Mouse (Mus musculus): ENCODE measurements around the gene St6galnac3.

The St6galnac3 gene

DNA sequence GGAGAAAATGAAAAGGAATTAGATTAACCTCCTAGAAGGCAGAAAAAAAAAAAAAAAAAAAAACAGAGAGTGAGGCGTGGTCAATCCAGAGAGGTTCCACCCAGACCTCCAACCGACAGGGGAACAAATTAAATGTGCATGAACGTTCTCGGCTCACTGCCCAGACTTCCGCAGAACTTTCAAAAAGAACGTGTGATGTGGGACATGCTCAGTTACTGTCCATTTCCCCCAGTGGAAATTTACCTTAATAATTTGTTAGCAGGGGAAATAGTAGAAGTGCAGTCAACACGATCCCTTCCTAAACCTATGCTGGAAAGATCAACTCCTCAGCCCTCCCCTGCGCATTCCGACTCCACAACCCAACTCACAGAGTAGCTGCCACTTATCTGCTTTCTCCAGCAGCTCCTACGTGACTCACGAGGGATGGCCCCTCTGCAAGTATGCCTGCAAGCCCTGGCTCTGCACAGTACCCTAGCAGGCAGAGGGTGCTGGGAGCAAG is 35.1 kb downstream of the St6galnac3 start:
- DNase-seq: peak; percentile 79

DNA sequence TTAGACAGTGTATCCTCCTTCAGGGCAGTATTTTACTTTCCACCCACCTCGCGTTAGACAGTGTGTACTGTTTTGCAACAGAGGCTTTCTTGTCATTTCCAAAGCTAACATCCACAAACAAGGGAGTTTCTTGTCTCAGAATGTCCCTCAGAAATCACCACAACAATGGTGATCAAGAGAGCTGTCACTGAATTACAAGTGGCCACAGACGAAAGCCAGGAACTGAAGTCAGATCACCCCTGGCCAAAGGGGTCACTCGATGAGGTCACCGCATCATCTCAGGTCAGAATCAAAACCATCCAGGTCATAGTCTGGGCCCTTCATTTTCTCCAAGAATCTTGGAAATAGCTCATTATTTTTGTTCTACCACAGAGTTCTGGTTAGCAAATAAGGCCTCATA is 37.1 kb downstream of the St6galnac3 start:
- DNase-seq: no peak

DNA sequence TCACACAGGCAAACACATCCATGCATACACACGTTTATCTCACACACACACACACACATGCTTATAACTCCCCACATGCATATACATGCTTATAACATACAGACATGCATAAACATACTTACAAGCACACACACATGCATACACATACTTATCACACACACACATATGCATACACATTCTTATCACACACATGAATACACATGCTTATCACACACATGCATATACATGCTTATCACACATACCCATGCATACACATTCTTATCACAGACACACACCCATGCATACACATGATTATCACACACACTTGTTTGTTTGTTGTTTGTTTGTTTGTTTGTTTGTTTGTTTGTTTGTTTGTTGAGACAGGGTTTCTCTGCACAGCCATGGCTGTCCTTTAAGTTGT is 40.1 kb downstream of the St6galnac3 start:
- DNase-seq: no peak

DNA sequence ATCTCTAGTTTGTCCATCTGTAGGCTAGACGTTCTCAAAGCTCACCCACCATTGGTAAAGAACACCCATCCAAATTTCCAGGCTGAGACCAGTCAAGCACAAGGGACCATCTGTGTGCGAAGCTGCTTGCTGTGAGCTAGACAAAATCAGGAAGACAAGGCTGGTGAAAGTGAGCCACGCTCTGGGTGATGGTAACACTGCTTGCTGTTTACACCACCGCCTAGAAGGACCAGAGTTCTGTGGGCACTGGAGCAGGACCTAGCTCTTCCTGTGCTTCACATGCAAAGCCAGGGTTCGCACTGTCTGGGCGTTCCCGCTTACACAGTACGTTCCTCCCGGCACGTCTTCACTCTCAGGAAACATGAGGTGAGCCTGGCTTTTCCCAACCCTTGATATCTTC is 42.7 kb downstream of the St6galnac3 start:
- no peak for DNase-seq

DNA sequence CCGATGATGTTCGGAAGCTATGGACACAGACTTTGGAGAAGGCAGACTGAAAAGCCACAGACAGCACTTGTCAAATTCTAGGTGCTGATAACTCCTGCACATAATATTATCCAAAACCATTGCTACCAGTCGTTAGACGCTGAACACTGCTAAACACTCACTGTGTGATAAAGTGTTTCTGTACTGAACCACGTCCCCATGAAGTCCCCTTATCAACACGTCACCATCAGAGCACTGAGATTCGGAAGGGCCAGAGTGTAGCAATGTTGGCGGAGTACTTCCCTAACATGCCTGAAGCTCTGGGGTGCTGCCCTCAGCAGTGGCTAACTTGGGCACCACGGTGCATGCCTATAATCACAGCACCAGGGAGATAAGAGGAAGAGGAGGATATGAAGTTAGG is 43.3 kb downstream of the St6galnac3 start:
- DNase-seq: no peak

DNA sequence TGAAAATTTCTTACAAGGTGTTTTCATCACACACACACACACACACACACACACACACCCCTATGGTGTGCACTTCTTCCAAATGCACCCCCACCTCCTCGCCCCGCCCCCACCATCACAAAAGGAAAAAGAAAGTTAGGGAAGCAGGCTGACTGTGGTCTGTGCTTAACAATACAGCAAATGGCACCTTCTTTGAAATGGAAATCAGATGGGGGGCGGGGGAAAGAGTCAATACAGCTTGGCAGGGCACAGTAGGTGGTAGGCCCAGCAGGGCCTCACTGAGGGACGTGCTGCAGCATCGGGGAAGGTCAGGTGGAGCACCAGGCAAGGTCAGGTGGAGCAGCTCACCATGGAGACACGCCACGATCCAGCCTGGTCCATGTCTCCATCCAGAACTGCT is 49.1 kb downstream of the St6galnac3 start:
- no peak for DNase-seq

DNA sequence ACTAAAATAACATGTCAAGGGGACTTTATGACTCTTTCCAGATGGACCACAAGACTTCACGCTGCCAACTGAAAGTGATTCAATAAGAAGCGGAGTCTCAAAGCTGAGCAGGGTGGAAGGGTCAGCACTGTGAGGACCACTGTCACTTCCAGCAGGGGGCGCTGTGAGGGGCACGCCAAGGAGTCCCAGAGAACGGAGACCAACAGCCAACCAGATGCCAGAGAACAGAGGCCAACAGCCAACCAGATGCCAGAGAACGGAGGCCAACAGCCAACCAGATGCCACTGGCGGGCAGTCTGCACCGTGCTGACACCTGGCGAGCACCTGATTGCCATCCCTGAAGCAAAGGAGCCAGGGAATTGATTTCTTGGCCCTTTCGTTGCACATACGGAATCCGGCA is 49.9 kb downstream of the St6galnac3 start:
- peak; percentile 43 for DNase-seq

DNA sequence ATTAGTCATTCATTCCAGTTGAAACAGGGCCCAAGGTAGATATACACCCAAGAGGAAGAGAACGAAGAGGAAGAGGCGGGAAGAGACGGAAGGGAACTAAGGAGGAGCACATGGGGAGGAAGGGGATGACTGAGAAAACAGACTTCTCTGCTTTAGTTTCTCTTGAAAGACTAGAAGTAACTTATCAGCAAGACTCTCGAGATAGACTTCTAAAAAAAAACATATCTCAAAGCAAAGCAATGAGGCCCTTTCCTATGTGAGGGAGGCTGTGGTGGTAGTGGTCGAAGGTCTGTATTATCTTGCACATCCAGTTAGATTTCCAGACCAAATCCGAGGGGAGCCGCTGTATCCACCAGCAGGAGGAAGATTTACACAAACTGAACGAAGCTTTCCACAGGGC is 50.6 kb downstream of the St6galnac3 start:
- DNase-seq: no peak

DNA sequence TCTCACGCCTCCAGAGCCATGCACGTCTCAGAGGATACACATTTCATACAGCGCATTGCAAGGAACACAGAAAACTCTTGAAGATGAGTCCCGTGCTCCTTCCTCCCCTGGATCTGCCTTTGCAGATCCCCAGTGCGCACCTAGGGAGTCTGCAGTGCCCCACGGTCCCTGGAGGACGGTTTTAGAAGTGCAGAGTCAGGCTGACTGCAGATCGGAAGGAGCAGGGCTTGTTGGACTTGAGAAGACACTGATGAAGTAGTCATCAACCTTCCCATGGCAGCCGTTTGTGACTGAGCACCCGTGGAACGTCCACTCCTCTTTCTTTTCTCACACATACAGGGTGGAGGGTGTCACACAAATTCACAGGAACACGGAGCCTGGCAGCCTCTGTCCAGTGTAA is 51.5 kb downstream of the St6galnac3 start:
- no peak for DNase-seq

DNA sequence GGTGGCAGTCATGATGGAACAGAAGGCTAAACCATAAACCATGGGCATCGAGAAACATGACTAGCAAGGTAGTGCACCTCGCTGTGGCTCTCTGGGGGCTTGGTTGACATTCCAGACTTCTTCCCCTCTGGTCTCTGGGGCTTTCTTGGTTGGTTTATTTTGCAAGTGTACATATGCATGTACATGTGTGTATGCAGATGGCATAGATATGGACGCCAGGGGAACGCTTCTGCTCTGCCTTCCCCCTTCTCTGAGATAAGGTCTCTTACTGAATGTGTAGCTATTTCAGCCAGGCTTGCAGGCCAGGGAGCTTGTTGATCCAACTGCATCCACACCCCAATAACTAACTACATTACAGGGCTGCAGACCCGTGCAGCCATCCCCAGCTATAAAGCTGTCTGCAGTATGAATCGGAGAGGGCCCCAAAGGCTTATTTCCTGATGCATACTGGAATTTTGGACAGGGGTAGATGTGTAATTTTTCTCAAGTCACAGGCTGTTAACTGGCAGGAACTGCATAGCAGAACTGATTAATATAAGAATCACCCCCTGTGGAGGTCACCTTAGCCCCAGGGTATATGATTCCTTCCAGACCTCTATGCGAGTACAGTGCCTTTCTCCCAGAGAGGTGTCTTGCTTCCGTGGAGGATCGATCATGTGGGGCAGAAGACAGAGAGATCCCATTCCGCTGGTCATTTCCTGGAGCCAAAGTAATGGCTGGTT is 53.9 kb downstream of the St6galnac3 start:
- DNase-seq: no peak

DNA sequence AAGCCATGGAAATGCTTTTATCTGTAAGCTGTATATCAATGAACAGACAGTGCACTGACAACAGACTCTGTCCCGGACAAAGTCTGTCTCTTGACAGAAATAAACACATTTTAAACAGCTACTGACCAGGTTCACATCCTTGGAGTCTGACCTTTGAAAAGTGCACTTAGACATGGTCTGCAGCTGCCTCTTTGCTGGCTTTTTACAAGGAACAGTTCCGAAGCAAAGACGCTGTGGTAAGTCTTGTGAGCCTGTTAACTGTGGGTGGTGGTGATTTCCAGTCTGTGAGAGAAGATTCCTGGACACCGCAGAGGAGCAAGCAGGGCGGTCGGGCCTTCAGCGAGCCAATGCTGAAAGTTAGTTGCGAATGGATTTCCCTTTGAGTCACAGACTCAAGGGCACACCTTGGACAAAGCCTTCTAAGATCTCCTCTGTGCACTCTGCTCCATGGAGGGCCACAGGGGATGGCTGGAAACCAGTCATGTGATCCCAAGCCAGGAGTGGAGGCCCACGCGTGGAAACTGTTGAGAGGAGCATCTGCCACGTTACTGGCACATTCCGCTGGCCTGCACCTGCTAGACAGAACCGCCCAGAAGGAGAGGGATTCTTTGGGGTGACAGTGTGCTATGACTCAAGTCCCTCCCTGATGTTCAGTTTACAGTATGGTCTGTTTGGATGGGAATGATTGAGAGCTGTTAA is 55.1 kb downstream of the St6galnac3 start:
- no peak for DNase-seq

DNA sequence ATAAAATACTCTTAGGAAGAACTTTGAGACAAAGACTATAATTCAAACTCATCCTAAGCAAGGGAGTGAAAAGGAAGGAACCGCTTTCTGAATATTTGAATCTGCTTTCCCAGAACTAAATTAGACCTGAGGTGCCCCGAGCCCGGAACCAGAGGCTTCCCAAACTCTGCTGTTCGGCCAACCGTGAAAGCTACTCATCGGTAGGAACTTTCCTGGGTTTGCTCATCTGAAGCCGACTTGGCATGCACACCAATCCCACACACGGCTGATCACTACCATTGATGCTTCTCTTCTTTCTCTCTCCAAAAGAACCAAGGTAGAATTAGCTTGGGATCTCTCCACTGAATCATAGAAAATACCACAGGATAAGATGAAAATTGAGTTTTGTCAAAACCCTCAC is 55.6 kb downstream of the St6galnac3 start:
- DNase-seq: peak; percentile 59

DNA sequence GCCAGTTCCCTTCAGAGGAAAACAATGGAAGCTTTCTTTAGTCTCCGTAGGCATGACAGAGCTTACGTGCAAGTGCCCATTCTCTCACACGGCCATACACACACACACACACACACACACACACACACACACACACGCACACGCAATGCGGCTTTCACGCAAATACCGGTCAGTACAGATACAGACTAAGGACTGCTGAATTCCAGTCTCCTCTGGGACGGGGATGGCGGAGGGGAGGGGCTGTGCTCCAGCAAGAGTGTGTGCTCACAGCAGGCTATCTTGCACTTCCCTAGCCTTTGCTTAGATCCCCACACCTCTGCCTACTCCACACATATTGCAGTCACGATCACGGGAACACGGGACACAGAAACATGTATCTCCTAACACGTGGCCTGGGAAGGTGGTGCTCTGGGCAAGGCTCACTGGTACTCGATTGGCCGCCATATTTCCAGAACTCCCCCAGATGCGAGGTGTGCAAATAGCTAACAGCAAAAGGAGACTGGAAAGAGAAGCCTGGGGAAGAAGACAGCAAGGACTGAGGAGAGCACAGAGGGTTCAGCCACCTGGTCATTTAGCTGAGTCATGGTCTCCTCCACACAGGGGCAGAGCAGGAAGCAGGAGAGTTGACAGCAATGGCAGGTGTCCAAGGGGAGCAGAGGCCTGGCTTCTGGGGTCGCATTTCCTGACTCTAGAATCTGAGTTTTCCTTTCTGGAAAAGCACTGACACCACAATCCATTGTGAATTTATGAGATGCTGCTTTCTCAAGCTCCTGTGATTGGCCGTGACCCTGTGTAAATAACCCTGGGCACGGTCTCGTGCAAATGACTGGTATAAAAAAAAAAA is 56.3 kb downstream of the St6galnac3 start:
- DNase-seq: peak; percentile 85

DNA sequence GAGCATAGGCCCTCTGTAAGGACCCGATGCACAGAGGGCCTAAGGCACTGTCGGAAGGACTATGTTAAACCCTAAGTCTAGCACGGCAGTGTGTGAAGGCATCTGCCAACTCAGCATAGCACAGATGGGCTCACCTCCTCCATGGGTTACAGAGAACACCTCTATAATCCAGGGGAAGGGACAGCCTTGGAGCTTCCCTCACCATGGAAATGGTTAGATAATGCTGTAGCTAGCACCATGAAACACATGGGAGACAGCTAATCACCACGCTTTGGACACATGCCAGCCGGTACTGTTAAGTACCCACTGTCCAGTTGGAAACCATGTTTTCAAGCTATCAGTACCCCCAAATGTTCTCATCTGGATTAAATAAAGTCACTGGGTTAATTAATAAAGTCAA is 60.3 kb downstream of the St6galnac3 start:
- DNase-seq: no peak

DNA sequence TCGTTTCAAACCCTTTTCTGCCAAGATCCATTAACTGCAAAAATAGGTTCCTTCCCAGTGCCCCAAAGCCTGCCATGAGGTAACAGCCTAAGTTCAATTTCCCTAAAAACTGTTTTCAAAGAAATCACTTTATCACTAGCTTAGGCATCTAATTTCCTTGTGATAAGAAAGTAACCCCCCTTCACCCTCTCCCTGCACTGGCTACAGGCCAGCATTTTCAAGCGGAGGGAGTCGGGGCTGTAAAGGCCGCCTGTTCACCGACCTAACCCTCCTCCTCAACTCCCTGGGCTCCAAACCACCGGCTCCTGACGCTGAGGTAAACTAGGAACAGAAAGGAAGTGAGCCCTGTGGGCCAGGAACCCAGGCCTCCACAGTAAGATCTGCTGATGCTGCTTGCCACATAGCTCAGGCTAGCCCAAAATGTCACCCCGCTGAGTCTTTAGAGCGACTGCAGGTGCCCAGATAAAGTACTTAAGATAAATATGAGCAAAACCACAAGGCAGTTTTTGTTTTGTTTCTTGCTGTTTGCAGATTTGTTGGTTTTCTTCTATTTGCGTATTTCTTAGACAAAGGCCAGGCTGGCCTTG is 61.0 kb downstream of the St6galnac3 start:
- no peak for DNase-seq

DNA sequence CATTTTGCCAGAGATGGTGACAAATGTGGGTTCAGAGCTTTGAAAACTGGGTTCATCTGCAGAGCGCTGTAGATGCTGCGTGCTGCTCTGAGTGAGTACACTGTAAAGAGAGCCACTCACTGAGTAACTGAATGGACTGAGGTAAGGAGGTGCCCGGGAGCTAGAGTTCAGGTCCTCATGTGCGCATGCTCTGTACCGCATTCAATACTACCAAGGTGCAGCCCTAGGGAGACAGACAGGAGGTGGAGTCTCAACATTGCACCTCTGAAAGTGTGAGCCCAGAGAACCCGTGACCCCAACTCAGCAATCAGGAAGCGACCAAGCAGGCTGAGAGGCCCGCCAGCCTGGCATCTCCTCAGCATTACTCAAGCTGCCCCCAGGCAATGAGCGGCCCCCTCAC is 62.2 kb downstream of the St6galnac3 start:
- DNase-seq: no peak

DNA sequence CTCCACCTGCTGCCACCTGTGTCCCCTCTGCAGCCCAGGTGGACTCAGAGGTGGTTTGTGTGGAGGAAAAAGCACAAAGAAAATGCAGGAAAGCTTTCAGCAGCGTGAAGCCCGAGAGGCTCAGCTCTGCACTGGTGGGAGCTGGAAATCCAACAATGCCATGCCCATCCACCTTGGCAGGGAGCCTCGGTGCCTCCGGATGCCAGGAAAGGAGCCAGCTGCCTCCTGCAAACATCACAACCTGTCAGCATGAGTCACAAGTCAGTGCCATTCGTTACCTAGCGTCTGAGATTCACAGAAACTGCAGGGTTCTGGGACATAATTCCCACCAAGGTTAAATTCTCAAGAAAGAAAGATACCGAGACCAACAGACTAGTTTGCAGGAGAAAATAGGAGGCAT is 63.0 kb downstream of the St6galnac3 start:
- DNase-seq: peak; percentile 56

DNA sequence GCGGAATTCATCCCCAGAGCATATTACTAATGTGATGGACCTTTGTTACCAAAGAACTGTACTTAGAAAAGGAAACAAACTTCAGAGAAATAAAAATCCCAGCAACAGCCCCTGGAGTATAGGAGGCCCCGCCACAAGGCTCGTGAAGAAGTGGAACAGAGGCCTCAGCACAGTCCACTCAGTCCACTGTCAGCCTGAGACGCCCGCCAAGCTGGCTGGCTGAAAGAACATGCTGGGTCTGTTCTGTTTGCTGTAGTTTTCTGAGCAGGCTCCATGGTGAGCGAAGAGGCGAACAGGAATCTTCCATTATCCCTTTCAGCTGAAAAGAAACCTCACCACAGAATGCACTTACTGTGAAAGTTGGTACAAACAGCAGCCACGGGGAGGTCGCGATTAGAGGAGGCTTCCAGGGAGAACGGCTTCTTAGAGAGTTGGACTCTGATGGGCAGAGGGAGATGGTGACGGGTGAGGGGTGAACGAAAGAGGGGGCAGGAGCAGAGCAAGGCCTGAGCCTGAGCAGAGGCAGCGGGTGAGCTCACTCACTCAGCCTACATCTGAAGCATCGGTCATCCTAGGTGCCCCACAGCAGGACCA is 65.3 kb downstream of the St6galnac3 start:
- DNase-seq: no peak

DNA sequence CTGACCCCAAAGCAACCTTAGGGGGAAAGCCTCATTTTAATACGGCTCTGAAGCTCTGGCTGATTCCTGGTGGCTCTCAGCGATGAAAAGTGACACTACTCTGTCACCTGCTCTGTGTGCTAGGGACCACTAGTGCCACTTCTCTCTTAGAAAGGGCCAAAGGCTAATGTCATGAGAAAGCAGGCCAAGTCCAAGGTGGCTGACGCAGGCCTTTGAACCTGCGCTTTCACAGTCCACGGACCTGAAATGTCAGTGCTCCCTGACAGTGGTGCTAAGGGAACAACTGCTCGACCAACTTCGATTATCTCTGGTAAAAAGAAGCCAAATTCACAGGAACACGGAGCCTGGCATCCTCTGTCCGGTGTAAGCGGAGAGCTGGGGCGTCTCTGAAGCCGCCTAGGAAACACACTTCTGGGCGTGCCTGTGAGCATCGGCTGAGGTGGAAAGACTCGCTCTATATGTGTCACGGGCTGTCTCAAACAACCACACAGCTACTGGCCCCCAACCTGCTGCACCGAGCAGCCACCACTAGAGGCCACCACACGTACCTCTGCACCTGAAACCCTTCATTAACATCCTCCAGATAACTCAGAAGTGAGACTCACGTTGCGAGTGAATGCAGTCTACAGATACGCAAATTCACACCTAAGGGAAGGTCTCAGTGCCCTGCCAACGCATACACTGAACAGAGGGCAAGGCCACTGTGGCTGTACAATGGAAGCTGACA is 66.8 kb downstream of the St6galnac3 start:
- peak; percentile 73 for DNase-seq

DNA sequence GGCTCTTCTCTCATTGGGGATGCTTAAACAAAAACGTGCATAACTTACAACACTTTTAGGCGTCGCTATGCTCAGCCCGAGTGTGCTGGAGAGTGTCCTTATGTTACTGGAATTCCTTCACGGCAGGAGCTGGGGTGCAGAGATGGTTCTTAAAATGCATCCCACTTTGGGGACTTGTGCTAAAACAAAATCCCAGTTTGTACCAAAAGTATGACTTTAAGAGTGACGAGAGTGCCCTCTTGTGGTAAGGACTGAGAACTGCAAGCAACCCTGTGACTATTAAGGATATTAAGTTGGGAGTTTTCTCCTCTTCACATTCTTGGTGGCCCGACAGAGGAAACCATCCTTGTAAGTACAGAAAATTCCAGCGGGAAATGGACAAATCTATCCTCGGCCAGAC is 69.9 kb downstream of the St6galnac3 start:
- peak; percentile 83 for DNase-seq

DNA sequence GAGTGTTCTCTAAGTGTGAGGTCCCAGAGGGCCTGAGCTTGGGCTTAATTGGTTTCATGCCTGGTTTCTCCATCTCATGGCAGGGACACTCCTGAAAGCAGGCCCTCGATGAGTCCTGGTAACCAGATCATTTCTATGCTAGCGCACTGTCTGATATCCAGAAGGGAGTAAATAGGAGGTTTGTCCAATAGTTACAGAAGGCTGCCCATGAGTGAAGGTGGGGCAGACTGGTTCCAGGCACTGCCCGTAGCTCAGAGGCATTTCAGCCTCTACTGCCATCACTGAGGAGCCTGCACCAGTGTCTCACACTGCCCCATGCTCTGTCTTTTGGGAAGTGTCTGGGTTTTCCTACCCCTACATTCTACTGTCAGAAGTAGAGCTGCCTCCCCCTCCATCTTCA is 72.1 kb downstream of the St6galnac3 start:
- no peak for DNase-seq

DNA sequence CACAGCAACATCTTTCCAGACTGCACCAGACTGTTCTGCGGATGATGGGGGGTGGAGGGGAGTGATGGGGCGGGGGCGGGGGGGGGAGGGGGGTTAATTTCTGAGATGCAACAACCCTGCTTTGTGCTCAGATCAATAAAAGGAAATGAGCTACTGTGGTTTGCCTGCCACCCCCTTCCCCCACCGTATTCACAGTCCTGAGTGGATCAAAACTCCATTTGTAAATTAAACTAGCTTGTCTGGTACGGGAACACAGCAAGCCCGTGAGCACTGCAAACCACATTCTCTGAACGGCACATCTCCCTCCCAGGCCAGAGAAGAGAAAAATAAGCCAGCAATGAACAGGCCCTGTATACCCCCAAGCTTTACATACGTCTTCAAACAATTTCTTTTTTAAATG is 76.3 kb downstream of the St6galnac3 start:
- DNase-seq: no peak

All from kidney, postnatal 10 days (tissue).